Comparison of ENCODE assay signal across 8 mouse cellular contexts in the genomic region with DNA sequence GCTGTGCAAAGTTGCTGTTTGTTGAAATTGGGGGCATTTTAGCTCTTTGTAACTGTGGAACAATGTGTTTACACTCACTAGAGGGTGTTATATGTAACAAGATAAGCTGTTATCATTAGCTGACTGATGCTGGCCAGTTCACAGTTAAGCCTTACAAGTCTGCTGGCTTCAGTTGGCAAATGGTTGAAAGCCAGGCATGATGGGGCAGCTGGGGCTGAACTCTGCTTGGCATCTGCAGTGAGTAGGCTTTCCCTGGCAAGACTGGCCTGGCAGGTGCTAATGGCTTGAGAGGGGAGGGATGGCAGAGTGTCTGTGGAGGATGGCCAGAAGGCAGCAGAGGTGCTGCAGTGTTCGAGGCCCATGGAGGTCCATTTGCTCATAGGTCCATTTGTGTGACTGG. TPM values are rescaled to one million over a fixed set of nuclear protein-coding genes. Genes with fewer than 3 reads are reported as not detected.
A peak's percentile ranks its signal among the peaks of the same experiment; 100 is the strongest.
DNase-seq lines count a peak whose midpoint lies in the region; ATAC-seq lines count a peak whose summit lies in the region.

No protein-coding gene starts in this region.

- peak overlapping the region; percentile 59 for H3K4me2 ChIP-seq in heart, embryonic 11.5 days
- H3K4me2 ChIP-seq in stomach, embryonic 14.5 days (replicated peaks; ENCODE audit: low read depth, low read length) = peak overlapping the region; percentile 14; the same call in 1 of the 2 replicates

- peaks cover 7% of the 10 kb centered on the region for H3K27me3 ChIP-seq in heart, embryonic 11.5 days (ENCODE audit: control insufficient read depth, insufficient read depth, low read length)
- no peaks in the 10 kb centered on the region for H3K27me3 ChIP-seq in stomach, embryonic 14.5 days (ENCODE audit: control insufficient read depth, insufficient read depth, low read length)

- peak overlapping the region; percentile 27 for H3K4me3 ChIP-seq in heart, embryonic 11.5 days (ENCODE audit: low read depth, low read length)
- no peak overlapping the region for H3K4me3 ChIP-seq in stomach, embryonic 14.5 days (ENCODE audit: low read depth, low read length)

- peak overlapping the region; percentile 48 for H3K27ac ChIP-seq in heart, embryonic 11.5 days (ENCODE audit: low read depth, low read length)
- no peak overlapping the region for H3K27ac ChIP-seq in stomach, embryonic 14.5 days (ENCODE audit: low read length)

- peak; percentile 29 for DNase-seq in cerebellum, adult 11 months
- no peak for DNase-seq in cerebellum, adult 9-10 months
- peak; percentile 79 to 82 for DNase-seq in right cerebral cortex, postnatal 10 days (ENCODE audit: low spot score in 2 of 2)
- DNase-seq in right cerebral cortex, postnatal 4 days = no peak
- peak; percentile 36 to 49 for DNase-seq in layer of hippocampus, postnatal 36 days

- no peaks in the 10 kb centered on the region for H3K9me3 ChIP-seq in heart, embryonic 11.5 days (replicated peaks; ENCODE audit: control insufficient read depth, low read length)
- H3K9me3 ChIP-seq in stomach, embryonic 14.5 days (ENCODE audit: control insufficient read depth, low read depth, low read length) = no peaks in the 10 kb centered on the region

- 55% methylated on average over 1 of the region's 1 CpGs for WGBS in heart, embryonic 11.5 days (ENCODE audit: insufficient replicate concordance)
- WGBS in stomach, embryonic 14.5 days = 70% methylated on average over 1 of the region's 1 CpGs

- ATAC-seq in heart, embryonic 11.5 days (replicated peaks; ENCODE audit: insufficient number of reproducible peaks, low FRiP score, low TSS enrichment) = no peak
- no peak; the same call in 1 of the 2 replicates for ATAC-seq in stomach, embryonic 14.5 days (ENCODE audit: insufficient number of reproducible peaks, insufficient read depth, low FRiP score, low read depth)
- no peak for ATAC-seq in monocyte, adult 5-6 weeks (replicated peaks; ENCODE audit: insufficient number of reproducible peaks, low FRiP score, low TSS enrichment, poor library complexity, severe bottlenecking)

- no peak overlapping the region for H3K9ac ChIP-seq in heart, embryonic 11.5 days (ENCODE audit: low read depth, low read length)
- H3K9ac ChIP-seq in stomach, embryonic 14.5 days (replicated peaks; ENCODE audit: low read depth, low read length) = no peak overlapping the region

- H3K4me1 ChIP-seq in heart, embryonic 11.5 days (ENCODE audit: control insufficient read depth, insufficient read depth, low read length) = peaks cover 28% of the 10 kb centered on the region
- H3K4me1 ChIP-seq in stomach, embryonic 14.5 days (ENCODE audit: control insufficient read depth, insufficient read depth, low read length) = peaks cover 8% of the 10 kb centered on the region; the same call in 1 of the 2 replicates

- no peaks in the 10 kb centered on the region for H3K36me3 ChIP-seq in heart, embryonic 11.5 days (ENCODE audit: control insufficient read depth, insufficient read depth, low read length)
- no peaks in the 10 kb centered on the region for H3K36me3 ChIP-seq in stomach, embryonic 14.5 days (ENCODE audit: control insufficient read depth, insufficient read depth, low read length)

RNA-seq across cellular contexts. Expression of a gene that starts 6.1 kb away (rescaled TPM):
- 6.0 and 8.9 TPM in 2 replicates for polyA plus RNA-seq in heart, embryonic 11.5 days (2014; fragmentation: Nextera tagmentation; extraction: Ambion mirVana)
- 10 to 100 TPM; 20.1 to 23.1 TPM for total RNA-seq in layer of hippocampus, postnatal 36 days (2021)
- polyA plus RNA-seq in stomach, embryonic 14.5 days (2014; fragmentation: Nextera tagmentation; extraction: Ambion mirVana) = 2.1 and 2.9 TPM in 2 replicates
- 13.4 to 25.6 TPM (median 13.7 TPM) in 3 replicates for total RNA-seq in monocyte, adult 5-6 weeks (2017)

Comparison
In these comparisons a context has a peak if more than half of its experiments do, and no peak if none do; other contexts are left out.
1. DNase-seq: peak in cerebellum, adult 11 months (single experiment), right cerebral cortex, postnatal 10 days (2 of 2) and layer of hippocampus, postnatal 36 days (2 of 2); none in cerebellum, adult 9-10 months (single experiment) and right cerebral cortex, postnatal 4 days (single experiment).